Mouse (Mus musculus): Measurements from ENCODE around the gene Mob2. TPM values are rescaled to one million over a fixed set of nuclear protein-coding genes. Genes with fewer than 3 reads are reported as not detected.

The Mob2 gene
- polyA plus RNA-seq, 1 experiment from 2014 or later = 42.7 TPM

DNA sequence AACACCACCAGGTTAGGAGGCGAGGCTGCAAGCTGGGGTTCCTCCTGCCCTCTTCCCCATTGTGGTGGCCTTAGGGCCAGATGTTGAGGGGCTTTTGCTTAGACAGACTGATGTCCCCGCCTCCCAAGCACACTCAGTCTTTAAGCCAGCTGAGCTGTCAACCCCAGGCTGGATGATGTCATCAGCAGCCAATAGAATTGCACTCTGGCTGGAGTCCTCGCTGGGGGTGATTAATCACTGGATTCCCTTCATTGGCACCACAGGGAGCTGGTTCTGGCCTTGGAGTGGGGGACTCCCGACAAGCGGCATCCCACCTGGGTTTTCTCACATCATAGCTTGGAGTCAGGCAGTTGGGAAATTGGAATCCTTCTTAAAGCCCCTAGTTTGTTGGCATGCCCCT lies 28.0 kb upstream of the Mob2 start:
- peak overlapping the region; percentile 28; the same call in 1 of the 2 replicates for H3K9ac ChIP-seq
- H3K27ac ChIP-seq (ENCODE audit: poor library complexity, severe bottlenecking) = 0 out of 2 replicates have a peak overlapping the region, but pooled peaks have one; percentile 65
- H3K9me3 ChIP-seq (replicated peaks) = no peaks in the 10 kb centered on the region
- H3K4me1 ChIP-seq (replicated peaks) = peaks cover 98% of the 10 kb centered on the region
- peaks cover 38% of the 10 kb centered on the region for H3K36me3 ChIP-seq
- H3K4me2 ChIP-seq = peak overlapping the region; percentile 26; the same call in 1 of the 2 replicates
- H3K4me3 ChIP-seq = no peak overlapping the region
- 19% methylated on average over 5 of the region's 5 CpGs for WGBS
- peak; percentile 60 for ATAC-seq (ENCODE audit: insufficient number of reproducible peaks, low FRiP score)
- peaks cover 21% of the 10 kb centered on the region for H3K27me3 ChIP-seq (replicated peaks)

DNA sequence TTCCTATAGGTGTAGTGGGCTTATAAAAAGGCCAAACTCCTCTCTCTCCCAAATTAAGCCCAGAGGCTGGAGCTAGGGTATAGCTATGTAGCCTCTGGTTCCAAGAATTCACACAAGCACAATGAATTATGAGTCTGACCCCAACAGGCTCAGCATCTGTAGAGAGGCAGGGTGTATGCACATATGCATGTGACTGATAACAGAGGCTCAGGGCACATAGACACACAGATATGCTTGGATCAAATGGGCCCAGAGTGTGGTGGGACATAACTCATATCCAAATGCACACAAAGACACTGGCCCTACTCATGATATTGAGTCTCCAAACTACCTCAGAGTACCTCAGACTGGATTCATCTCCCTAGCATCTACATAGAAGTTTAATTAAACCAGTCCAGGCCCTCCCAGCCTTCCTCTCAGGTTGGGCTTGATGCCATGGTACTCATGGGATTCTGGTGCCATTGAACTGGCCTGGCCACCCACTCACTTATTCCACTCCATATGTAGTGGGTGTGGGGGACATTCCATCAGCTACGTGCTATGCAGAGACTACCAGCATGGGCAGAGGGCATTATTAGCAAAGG lies 26.3 kb upstream of the Mob2 start:
- ATAC-seq (ENCODE audit: insufficient number of reproducible peaks, low FRiP score) = peak; percentile 81
- Histone ChIP-seq H3K27ac (ENCODE audit: poor library complexity, severe bottlenecking) (no peak overlapping the region; the same call in 1 of the 2 replicates), H3K4me1 (replicated peaks) (peaks cover 90% of the 10 kb centered on the region), H3K9ac (no peak overlapping the region), H3K4me3 (no peak overlapping the region), H3K36me3 (peaks cover 54% of the 10 kb centered on the region), H3K4me2 (no peak overlapping the region), H3K9me3 (replicated peaks) (no peaks in the 10 kb centered on the region), H3K27me3 (replicated peaks) (peaks cover 28% of the 10 kb centered on the region)
- WGBS = 83% methylated on average over 1 of the region's 1 CpGs

DNA sequence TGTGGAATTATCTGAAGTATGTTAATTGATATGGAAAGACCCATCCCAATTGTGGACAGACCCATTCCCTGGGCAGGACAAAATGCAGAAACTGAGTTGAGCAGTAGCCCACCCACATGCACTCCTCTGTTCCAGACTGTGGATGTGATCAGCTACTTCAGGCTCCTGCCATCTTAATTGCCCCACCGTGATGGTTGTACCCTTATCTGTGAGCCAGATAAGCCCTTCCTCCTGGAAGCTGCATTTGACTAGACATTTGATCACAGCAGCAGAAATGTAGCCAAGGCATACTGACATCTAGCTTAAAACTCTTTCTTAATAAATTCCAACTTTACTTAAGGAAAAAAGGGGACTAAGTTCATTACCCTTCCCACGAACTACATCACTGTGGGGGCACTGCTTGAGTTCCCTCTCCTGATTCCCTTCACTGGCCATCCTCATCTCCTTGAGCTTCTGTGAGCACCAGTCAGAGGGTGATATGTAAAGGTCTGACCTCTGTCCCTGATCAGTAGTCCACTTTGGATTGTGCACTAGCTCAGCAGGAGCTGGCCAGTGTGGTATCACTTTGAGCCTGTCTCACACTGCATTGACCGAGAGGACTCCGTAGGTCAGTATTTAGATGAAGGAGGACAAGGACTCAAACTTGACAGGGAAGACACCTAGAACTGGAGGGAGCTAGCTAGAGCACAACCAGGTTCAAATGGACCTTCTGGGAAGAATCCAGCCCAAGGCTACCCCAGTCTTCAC lies 25.5 kb upstream of the Mob2 start:
- Histone ChIP-seq H3K4me1 (replicated peaks) (peaks cover 86% of the 10 kb centered on the region), H3K9me3 (replicated peaks) (no peaks in the 10 kb centered on the region), H3K4me2 (no peak overlapping the region), H3K36me3 (peaks cover 60% of the 10 kb centered on the region), H3K27ac (ENCODE audit: poor library complexity, severe bottlenecking) (no peak overlapping the region), H3K4me3 (no peak overlapping the region), H3K9ac (peak overlapping the region; percentile 1; the same call in 1 of the 2 replicates), H3K27me3 (replicated peaks) (peaks cover 34% of the 10 kb centered on the region)
- WGBS = 60% methylated on average over 4 of the region's 4 CpGs
- ATAC-seq (ENCODE audit: insufficient number of reproducible peaks, low FRiP score) = no peak

DNA sequence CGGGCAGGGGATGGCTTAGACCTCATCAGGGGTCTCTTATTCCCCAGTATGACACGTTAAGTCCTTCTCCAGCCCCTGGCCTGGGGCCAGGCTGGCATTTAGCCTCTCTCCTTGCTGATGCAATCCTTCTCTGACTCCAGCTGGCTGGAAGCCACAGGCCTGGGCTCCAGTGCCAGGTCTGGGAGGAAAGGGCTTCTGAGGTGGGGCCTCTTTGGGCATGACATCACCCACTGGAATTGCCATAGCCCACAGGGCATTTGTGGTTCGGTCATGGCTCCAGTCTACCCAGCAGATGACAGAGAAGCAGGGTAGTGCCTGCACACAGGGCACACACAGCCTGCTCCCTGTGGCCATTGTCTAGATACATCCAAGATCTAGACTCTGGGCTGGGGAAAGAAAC lies 24.0 kb upstream of the Mob2 start:
- Histone ChIP-seq H3K4me1 (replicated peaks) (peaks cover 71% of the 10 kb centered on the region), H3K9ac (0 out of 2 replicates have a peak overlapping the region, but pooled peaks have one; percentile 1), H3K4me3 (no peak overlapping the region), H3K9me3 (replicated peaks) (no peaks in the 10 kb centered on the region), H3K36me3 (peaks cover 71% of the 10 kb centered on the region), H3K27me3 (replicated peaks) (peaks cover 45% of the 10 kb centered on the region), H3K4me2 (no peak overlapping the region), H3K27ac (ENCODE audit: poor library complexity, severe bottlenecking) (peak overlapping the region; percentile 74; the same call in 1 of the 2 replicates)
- ATAC-seq (ENCODE audit: insufficient number of reproducible peaks, low FRiP score) = no peak
- 44% methylated on average over 3 of the region's 3 CpGs for WGBS

DNA sequence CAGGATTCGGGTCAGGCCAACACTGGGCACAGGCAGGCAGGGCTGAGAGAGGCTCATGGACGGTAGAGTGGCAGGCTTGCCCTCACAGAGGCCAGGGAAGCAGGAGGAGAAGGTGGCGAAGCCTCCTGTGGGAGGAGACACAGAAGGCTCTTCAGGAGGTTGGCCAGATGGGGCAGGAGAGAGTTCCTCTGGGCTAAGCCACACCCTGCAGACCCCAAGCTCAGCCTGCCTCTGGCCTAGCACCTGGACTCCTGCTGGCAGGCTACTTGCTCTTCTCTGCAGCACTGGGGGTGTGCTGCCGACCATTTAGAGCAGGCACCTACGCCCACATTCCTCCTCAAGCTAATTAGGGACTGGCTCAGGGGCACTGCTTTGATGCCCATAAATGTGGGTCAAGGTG lies 23.5 kb upstream of the Mob2 start:
- H3K27me3 ChIP-seq (replicated peaks) = peaks cover 50% of the 10 kb centered on the region
- no peaks in the 10 kb centered on the region for H3K9me3 ChIP-seq (replicated peaks)
- peaks cover 66% of the 10 kb centered on the region for H3K4me1 ChIP-seq (replicated peaks)
- H3K4me2 ChIP-seq = 0 out of 2 replicates have a peak overlapping the region, but pooled peaks have one; percentile 11
- H3K4me3 ChIP-seq = no peak overlapping the region
- 0 out of 2 replicates have a peak overlapping the region, but pooled peaks have one; percentile 31 for H3K9ac ChIP-seq
- H3K36me3 ChIP-seq = peaks cover 75% of the 10 kb centered on the region
- peak overlapping the region; percentile 74 for H3K27ac ChIP-seq (ENCODE audit: poor library complexity, severe bottlenecking)
- ATAC-seq (ENCODE audit: insufficient number of reproducible peaks, low FRiP score) = no peak
- 28% methylated on average over 5 of the region's 5 CpGs for WGBS

DNA sequence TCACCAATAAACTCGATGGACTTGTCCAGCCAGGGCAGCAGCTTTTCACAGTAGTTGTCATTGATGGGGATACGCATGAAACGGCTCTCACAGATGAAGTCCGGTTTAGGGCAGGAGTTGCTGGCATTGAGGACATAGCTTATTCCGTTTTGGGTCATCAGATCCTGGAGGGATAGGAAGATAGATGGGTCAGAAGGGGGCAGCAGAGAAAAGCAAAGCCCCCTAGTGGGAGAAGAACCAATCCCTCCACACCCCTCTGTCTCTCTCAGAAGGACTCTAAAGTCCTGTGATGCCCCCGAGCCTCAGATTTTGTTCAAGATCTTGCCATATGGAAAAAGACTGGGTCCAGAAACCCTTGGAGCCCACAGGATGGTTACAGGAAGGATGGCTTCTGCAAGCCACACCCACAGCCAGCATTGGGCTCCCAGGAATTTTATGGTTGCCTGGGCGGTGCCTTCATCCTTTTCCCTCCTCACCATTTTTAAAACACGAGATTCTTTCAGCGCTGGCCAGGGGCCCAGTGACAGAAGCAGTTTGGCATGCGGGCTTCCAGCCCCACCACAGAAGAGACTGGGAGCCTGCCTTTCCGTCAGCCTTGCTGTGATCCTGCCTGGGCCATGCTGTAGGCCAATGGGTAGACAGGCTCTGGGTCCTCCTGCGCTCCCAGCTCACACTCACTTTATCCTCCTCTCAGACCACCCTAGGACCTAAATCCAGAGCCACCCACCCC lies 22.9 kb upstream of the Mob2 start:
- WGBS = 33% methylated on average over 12 of the region's 12 CpGs
- ATAC-seq (ENCODE audit: insufficient number of reproducible peaks, low FRiP score) = no peak; the same call in 1 of the 2 replicates
- Histone ChIP-seq H3K27me3 (replicated peaks) (peaks cover 52% of the 10 kb centered on the region), H3K36me3 (peaks cover 82% of the 10 kb centered on the region), H3K9ac (0 out of 2 replicates have a peak overlapping the region, but pooled peaks have one; percentile 31), H3K4me2 (0 out of 2 replicates have a peak overlapping the region, but pooled peaks have one; percentile 11), H3K27ac (ENCODE audit: poor library complexity, severe bottlenecking) (peak overlapping the region; percentile 74), H3K9me3 (replicated peaks) (no peaks in the 10 kb centered on the region), H3K4me1 (replicated peaks) (peaks cover 60% of the 10 kb centered on the region), H3K4me3 (no peak overlapping the region)

DNA sequence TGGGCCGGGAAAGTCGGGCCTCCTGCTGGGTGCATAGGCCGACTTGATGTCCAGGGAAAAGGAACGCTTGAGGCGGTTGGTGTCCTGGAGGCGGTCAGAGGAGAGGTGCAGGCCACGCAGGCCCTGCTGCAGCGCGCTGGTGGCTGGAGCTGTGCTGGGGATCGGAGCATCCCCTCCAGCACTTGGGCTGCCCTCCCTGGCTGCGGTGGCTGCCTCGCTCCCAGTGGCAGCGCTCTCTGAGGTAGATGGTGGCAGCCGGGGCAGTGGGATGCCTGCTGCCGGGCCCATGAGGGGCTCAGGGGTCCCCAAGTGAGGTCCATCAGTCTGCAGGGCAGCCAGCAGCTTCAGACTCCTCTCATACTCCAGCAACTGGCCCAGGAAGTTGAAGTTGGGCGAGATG lies 21.7 kb upstream of the Mob2 start:
- no peak overlapping the region; the same call in 1 of the 2 replicates for H3K9ac ChIP-seq
- H3K9me3 ChIP-seq (replicated peaks) = no peaks in the 10 kb centered on the region
- no peak for ATAC-seq (ENCODE audit: insufficient number of reproducible peaks, low FRiP score)
- peak overlapping the region; percentile 44; the same call in 1 of the 2 replicates for H3K4me2 ChIP-seq
- 0 out of 2 replicates have a peak overlapping the region, but pooled peaks have one; percentile 14 for H3K4me3 ChIP-seq
- H3K36me3 ChIP-seq = peaks cover 76% of the 10 kb centered on the region
- H3K27me3 ChIP-seq (replicated peaks) = peaks cover 52% of the 10 kb centered on the region
- H3K4me1 ChIP-seq (replicated peaks) = peaks cover 52% of the 10 kb centered on the region
- H3K27ac ChIP-seq (ENCODE audit: poor library complexity, severe bottlenecking) = no peak overlapping the region
- 47% methylated on average over 16 of the region's 16 CpGs for WGBS

DNA sequence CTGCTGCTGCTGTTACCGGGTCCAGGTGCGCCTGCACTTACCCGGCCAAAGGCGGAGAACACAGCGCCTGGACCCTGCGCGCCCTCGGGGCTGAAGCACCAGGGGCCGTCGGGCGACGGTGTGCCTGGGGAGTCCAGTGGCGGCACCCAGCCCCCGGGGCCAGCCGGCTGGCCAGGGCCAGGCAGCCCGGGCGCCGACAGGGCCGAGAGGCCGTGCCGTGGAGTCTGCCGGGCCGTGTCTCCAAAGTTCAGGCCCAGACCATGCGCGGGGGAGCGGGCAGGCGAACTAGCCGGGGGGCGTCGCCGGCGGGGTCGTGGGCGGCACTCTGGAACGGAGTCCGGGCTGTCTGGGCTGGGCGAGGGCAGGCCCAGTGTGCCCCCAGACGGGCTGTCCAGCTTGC lies 21.3 kb upstream of the Mob2 start:
- Histone ChIP-seq H3K36me3 (peaks cover 72% of the 10 kb centered on the region), H3K4me2 (peak overlapping the region; percentile 44), H3K4me1 (replicated peaks) (peaks cover 52% of the 10 kb centered on the region), H3K9ac (no peak overlapping the region; the same call in 1 of the 2 replicates), H3K27me3 (replicated peaks) (peaks cover 52% of the 10 kb centered on the region), H3K27ac (ENCODE audit: poor library complexity, severe bottlenecking) (no peak overlapping the region), H3K4me3 (peak overlapping the region; percentile 14; the same call in 1 of the 2 replicates), H3K9me3 (replicated peaks) (no peaks in the 10 kb centered on the region)
- WGBS = 15% methylated on average over 35 of the region's 38 CpGs
- ATAC-seq (ENCODE audit: insufficient number of reproducible peaks, low FRiP score) = no peak

DNA sequence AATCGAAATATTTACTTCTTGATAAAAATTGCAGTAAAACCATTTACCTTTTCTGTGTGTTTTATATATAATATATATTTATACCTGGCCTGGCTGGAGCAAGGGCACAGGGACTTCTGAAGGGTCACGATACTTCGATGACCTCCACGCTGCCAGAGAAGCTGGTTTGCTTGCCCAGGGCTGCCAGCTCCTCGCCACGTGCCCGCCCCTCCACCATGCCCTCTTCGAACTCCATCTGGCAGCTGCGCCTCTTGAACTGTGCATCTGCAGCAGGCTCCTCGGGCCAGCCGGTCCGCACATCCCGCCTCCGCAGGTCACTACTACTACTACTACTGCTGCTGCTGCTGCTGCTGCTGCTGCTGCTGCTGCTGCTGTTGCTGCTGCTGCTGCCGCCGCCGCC lies 20.9 kb upstream of the Mob2 start:
- Histone ChIP-seq H3K36me3 (peaks cover 67% of the 10 kb centered on the region), H3K4me1 (replicated peaks) (peaks cover 52% of the 10 kb centered on the region), H3K9ac (no peak overlapping the region; the same call in 1 of the 2 replicates), H3K9me3 (replicated peaks) (no peaks in the 10 kb centered on the region), H3K27me3 (replicated peaks) (peaks cover 48% of the 10 kb centered on the region), H3K4me3 (peak overlapping the region; percentile 14; the same call in 1 of the 2 replicates), H3K4me2 (peak overlapping the region; percentile 44), H3K27ac (ENCODE audit: poor library complexity, severe bottlenecking) (no peak overlapping the region)
- WGBS = 54% methylated on average over 14 of the region's 17 CpGs
- ATAC-seq (ENCODE audit: insufficient number of reproducible peaks, low FRiP score) = no peak

DNA sequence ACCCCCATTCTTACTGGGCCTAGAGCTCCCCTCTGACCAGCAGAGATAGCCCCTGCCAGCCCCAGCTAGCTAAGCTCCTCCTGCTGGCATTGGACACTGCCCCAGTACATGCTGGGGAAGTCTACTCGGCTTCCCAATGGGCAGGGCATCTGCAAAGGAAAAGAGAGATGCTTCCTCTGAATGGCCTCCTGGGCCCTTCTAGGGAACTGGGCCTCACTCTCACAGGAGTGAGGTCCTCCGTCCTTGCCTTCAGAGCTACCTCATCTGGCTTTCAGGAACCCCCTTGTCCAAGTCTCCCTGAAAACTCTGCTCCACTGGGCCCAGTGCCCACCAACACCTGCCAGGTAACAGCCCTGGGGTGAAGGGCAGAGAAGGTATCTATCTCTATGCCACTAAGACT lies 20.0 kb upstream of the Mob2 start:
- H3K36me3 ChIP-seq = peaks cover 59% of the 10 kb centered on the region
- no peak for ATAC-seq (ENCODE audit: insufficient number of reproducible peaks, low FRiP score)
- H3K4me1 ChIP-seq (replicated peaks) = peaks cover 45% of the 10 kb centered on the region
- WGBS = 79% methylated on average over 2 of the region's 2 CpGs
- H3K4me2 ChIP-seq = no peak overlapping the region
- H3K27ac ChIP-seq (ENCODE audit: poor library complexity, severe bottlenecking) = no peak overlapping the region
- H3K4me3 ChIP-seq = no peak overlapping the region
- H3K27me3 ChIP-seq (replicated peaks) = peaks cover 45% of the 10 kb centered on the region
- no peak overlapping the region for H3K9ac ChIP-seq
- no peaks in the 10 kb centered on the region for H3K9me3 ChIP-seq (replicated peaks)
